Mouse (Mus musculus): ENCODE results near the gene AC131692.1. TPM values are rescaled to one million over a fixed set of nuclear protein-coding genes. Genes with fewer than 3 reads are reported as not detected.

AC131692.1 gene
- polyA plus RNA-seq, 1 experiment from 2014 or later = not detected

DNA sequence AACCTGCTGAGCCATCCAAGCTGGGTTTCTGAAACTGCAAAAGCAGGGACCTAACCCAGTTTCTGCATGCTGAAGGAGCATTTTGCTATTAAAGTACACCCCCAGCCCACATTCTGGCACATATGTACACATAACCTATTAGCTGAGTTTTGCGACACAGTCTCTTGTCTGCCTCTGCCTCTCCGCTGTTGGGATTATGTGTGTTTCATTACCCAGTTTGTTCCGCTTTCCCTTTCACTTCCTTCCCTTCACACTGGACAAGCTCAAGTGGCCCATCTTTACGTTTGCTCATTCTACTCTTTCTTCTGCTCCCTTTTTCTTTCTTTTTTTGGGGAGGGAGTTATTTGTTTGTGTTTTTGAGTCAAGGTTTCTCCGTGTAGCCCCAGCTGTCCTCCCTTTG, 20.3 kb upstream of the AC131692.1 start:
- Histone ChIP-seq H3K9me3 (ENCODE audit: control insufficient read depth, low read length) (no peaks in the 10 kb centered on the region), H3K4me1 (ENCODE audit: control insufficient read depth, insufficient read depth, low read length) (no peaks in the 10 kb centered on the region), H3K4me2 (ENCODE audit: low read depth, severe bottlenecking) (no peak overlapping the region), H3K9ac (ENCODE audit: low read length) (no peak overlapping the region), H3K4me3 (ENCODE audit: low read depth, low read length) (no peak overlapping the region), H3K27ac (replicated peaks; ENCODE audit: low read depth, low read length) (no peak overlapping the region), H3K36me3 (ENCODE audit: control insufficient read depth, insufficient read depth, low read length) (peaks cover 15% of the 10 kb centered on the region; the same call in 1 of the 2 replicates), H3K27me3 (ENCODE audit: control insufficient read depth, insufficient read depth, low read length) (no peaks in the 10 kb centered on the region)
- WGBS = 91% methylated on average over 5 of the region's 5 CpGs
- no peak for DNase-seq (ENCODE audit: low spot score)
- ATAC-seq (ENCODE audit: insufficient number of reproducible peaks, low FRiP score, low TSS enrichment, low read depth) = no peak

- H3K9ac ChIP-seq (ENCODE audit: low read length) = peak within 1 kb of the TSS; percentile 86
- H3K9me3 ChIP-seq (ENCODE audit: control insufficient read depth, low read length) = no peaks in the 10 kb centered on the region
- no peaks in the 10 kb centered on the region for H3K27me3 ChIP-seq (ENCODE audit: control insufficient read depth, insufficient read depth, low read length)
- ATAC-seq (ENCODE audit: insufficient number of reproducible peaks, low FRiP score, low TSS enrichment, low read depth) = peak; percentile 81
- H3K27ac ChIP-seq (replicated peaks; ENCODE audit: low read depth, low read length) = no peak within 1 kb of the TSS; the same call in 1 of the 2 replicates
- peak within 1 kb of the TSS; percentile 69 for H3K4me2 ChIP-seq (ENCODE audit: low read depth, severe bottlenecking)
- peaks cover 4% of the 10 kb centered on the region; the same call in 1 of the 2 replicates for H3K36me3 ChIP-seq (ENCODE audit: control insufficient read depth, insufficient read depth, low read length)
- 1% methylated on average over 33 of the region's 33 CpGs for WGBS
- no peaks in the 10 kb centered on the region for H3K4me1 ChIP-seq (ENCODE audit: control insufficient read depth, insufficient read depth, low read length)
- H3K4me3 ChIP-seq (ENCODE audit: low read depth, low read length) = peak within 1 kb of the TSS; percentile 62
- peak; percentile 88 for DNase-seq (ENCODE audit: low spot score)
These were observed 17.4 kb upstream of the AC131692.1 start, which contains the start of gene Vps51 for GRCm38 (mm10) chr19:6076564-6077393. TSS of gene Vps51 (minus strand) at chr19:6077231.

DNA sequence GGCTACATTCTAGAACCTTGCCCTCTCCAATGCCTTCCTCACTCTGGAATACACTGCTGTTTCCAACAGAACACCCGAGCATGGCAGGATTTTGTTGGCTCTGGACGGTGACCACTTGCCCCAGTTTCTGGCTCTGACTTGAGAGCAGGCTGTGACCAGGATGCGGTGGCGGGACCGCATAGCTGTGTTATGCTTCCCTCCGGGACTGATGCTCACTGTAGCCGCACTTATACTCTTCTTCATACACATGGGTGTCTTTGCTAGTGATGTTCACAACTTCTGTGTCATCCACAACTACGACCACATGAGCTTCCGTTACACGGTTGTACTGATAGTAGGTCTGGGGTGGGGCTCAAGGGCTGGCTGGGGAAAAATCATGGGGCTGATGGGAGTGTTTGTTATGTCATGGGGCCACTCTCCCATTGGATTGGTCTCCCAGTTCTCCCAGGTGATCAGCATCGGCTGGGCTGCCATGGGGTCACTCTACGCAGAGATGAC, 14.2 kb upstream of the AC131692.1 start, which contains the start of gene Tmem262:
Gene Tmem262, plus strand, starts transcription at position 51 of the 498 bp plus-strand sequence.
- H3K27ac ChIP-seq (replicated peaks; ENCODE audit: low read depth, low read length) = no peak within 1 kb of the TSS
- WGBS = 92% methylated on average over 12 of the region's 12 CpGs
- peaks cover 5% of the 10 kb centered on the region for H3K4me1 ChIP-seq (ENCODE audit: control insufficient read depth, insufficient read depth, low read length)
- no peaks in the 10 kb centered on the region for H3K9me3 ChIP-seq (ENCODE audit: control insufficient read depth, low read length)
- ATAC-seq (ENCODE audit: insufficient number of reproducible peaks, low FRiP score, low TSS enrichment, low read depth) = no peak
- no peak within 1 kb of the TSS for H3K4me2 ChIP-seq (ENCODE audit: low read depth, severe bottlenecking)
- no peak within 1 kb of the TSS for H3K4me3 ChIP-seq (ENCODE audit: low read depth, low read length)
- DNase-seq (ENCODE audit: low spot score) = no peak
- H3K36me3 ChIP-seq (ENCODE audit: control insufficient read depth, insufficient read depth, low read length) = peaks cover 5% of the 10 kb centered on the region
- no peak within 1 kb of the TSS for H3K9ac ChIP-seq (ENCODE audit: low read length)
- H3K27me3 ChIP-seq (ENCODE audit: control insufficient read depth, insufficient read depth, low read length) = no peaks in the 10 kb centered on the region

- WGBS = 87% methylated on average over 9 of the region's 9 CpGs
- DNase-seq (ENCODE audit: low spot score) (no peak), ATAC-seq (ENCODE audit: insufficient number of reproducible peaks, low FRiP score, low TSS enrichment, low read depth) (no peak)
- no peaks in the 10 kb centered on the region for H3K27me3 ChIP-seq (ENCODE audit: control insufficient read depth, insufficient read depth, low read length)
- H3K9ac ChIP-seq (ENCODE audit: low read length) = no peak within 1 kb of the TSS
- peaks cover 7% of the 10 kb centered on the region for H3K4me1 ChIP-seq (ENCODE audit: control insufficient read depth, insufficient read depth, low read length)
- no peak within 1 kb of the TSS for H3K4me3 ChIP-seq (ENCODE audit: low read depth, low read length)
- no peak within 1 kb of the TSS for H3K4me2 ChIP-seq (ENCODE audit: low read depth, severe bottlenecking)
- H3K27ac ChIP-seq (replicated peaks; ENCODE audit: low read depth, low read length) = no peak within 1 kb of the TSS
- no peaks in the 10 kb centered on the region for H3K9me3 ChIP-seq (ENCODE audit: control insufficient read depth, low read length)
- H3K36me3 ChIP-seq (ENCODE audit: control insufficient read depth, insufficient read depth, low read length) = peaks cover 5% of the 10 kb centered on the region
These were observed 12.1 kb upstream of the AC131692.1 start, which contains the start of gene Gm28374 for GRCm38 (mm10) chr19:6082156-6082555. TSS of gene Gm28374 (minus strand) at chr19:6082256.

- Histone ChIP-seq H3K4me1 (ENCODE audit: control insufficient read depth, insufficient read depth, low read length) (peaks cover 7% of the 10 kb centered on the region), H3K9ac (ENCODE audit: low read length) (peak within 1 kb of the TSS; percentile 76), H3K4me3 (ENCODE audit: low read depth, low read length) (peak within 1 kb of the TSS; percentile 81), H3K27me3 (ENCODE audit: control insufficient read depth, insufficient read depth, low read length) (no peaks in the 10 kb centered on the region), H3K36me3 (ENCODE audit: control insufficient read depth, insufficient read depth, low read length) (peaks cover 9% of the 10 kb centered on the region), H3K4me2 (ENCODE audit: low read depth, severe bottlenecking) (peak within 1 kb of the TSS; percentile 95), H3K9me3 (ENCODE audit: control insufficient read depth, low read length) (no peaks in the 10 kb centered on the region), H3K27ac (replicated peaks; ENCODE audit: low read depth, low read length) (0 out of 2 replicates have a peak within 1 kb of the TSS, but pooled peaks have one; percentile 18)
- WGBS = under 1% methylated on average over 58 of the region's 58 CpGs
- peak; percentile 69 for ATAC-seq (ENCODE audit: insufficient number of reproducible peaks, low FRiP score, low TSS enrichment, low read depth)
- DNase-seq (ENCODE audit: low spot score) = peak; percentile 98
These were observed 9.6 kb upstream of the AC131692.1 start, which contains the start of the genes Zfpl1 and Cdca5 for GRCm38 (mm10) chr19:6084478-6085248. TSS of gene Zfpl1 (minus strand) at chr19:6084956. TSS of gene Cdca5 (plus strand) at chr19:6084983.

DNA sequence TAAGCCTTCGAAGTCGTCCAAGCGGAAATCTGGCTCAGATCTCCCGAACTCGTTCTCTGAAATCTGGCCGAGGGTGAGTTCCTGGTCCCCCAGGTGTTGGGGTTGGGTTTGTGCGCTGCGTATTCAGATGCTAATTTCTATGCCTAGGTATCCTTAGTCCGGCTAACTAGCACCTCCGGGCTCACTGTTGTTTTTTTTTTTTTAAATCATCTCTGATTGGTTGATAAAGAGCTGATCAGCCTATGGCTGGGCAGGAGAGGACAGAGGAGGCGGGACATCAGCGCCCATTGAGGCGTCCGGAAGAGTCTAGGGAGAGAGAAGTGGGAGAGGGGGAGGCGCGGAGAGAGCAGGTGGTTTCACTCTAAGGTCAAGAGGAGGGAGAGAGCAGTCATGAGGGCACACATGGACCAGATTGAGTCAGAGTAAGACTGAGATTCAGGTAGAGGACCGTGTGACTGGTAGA, 8.8 kb upstream of the AC131692.1 start:
- under 1% methylated on average over 17 of the region's 17 CpGs for WGBS
- DNase-seq (ENCODE audit: low spot score) = peak; percentile 81

DNA sequence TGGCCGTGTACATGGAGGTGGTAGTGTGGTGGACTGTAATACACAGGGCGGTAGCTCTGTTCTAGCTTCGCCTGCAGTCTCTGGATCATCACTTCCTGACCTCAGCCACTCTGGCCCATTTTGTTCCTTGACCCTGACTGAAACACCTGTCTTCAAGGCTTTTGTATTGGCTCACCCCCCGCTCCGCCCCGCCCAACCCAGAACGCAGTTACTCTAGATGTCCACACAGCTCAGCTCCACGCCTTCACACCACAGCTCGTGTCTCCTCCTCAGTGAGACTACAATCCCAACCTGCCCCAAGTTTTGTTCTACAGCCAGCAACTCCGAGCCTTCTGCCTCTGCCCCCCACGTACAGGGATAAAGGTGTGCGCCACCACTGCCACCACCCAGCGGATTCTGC, 5.4 kb upstream of the AC131692.1 start:
- Histone ChIP-seq H3K36me3 (ENCODE audit: control insufficient read depth, insufficient read depth, low read length) (peaks cover 22% of the 10 kb centered on the region), H3K9me3 (ENCODE audit: control insufficient read depth, low read length) (no peaks in the 10 kb centered on the region), H3K27me3 (ENCODE audit: control insufficient read depth, insufficient read depth, low read length) (no peaks in the 10 kb centered on the region), H3K27ac (replicated peaks; ENCODE audit: low read depth, low read length) (no peak overlapping the region), H3K9ac (ENCODE audit: low read length) (no peak overlapping the region), H3K4me2 (ENCODE audit: low read depth, severe bottlenecking) (no peak overlapping the region), H3K4me3 (ENCODE audit: low read depth, low read length) (no peak overlapping the region), H3K4me1 (ENCODE audit: control insufficient read depth, insufficient read depth, low read length) (peaks cover 4% of the 10 kb centered on the region)
- WGBS = 94% methylated on average over 13 of the region's 13 CpGs
- DNase-seq (ENCODE audit: low spot score) (no peak), ATAC-seq (ENCODE audit: insufficient number of reproducible peaks, low FRiP score, low TSS enrichment, low read depth) (no peak)

More for the DNA sequence above, 8.8 kb upstream of the AC131692.1 start:
- peak overlapping the region; percentile 76 for H3K9ac ChIP-seq (ENCODE audit: low read length)
- H3K27ac ChIP-seq (replicated peaks; ENCODE audit: low read depth, low read length) = no peak overlapping the region
- H3K4me1 ChIP-seq (ENCODE audit: control insufficient read depth, insufficient read depth, low read length) = peaks cover 7% of the 10 kb centered on the region
- peak overlapping the region; percentile 95 for H3K4me2 ChIP-seq (ENCODE audit: low read depth, severe bottlenecking)
- H3K4me3 ChIP-seq (ENCODE audit: low read depth, low read length) = peak overlapping the region; percentile 81
- H3K9me3 ChIP-seq (ENCODE audit: control insufficient read depth, low read length) = no peaks in the 10 kb centered on the region
- H3K36me3 ChIP-seq (ENCODE audit: control insufficient read depth, insufficient read depth, low read length) = peaks cover 15% of the 10 kb centered on the region
- ATAC-seq (ENCODE audit: insufficient number of reproducible peaks, low FRiP score, low TSS enrichment, low read depth) = peak; percentile 76
- H3K27me3 ChIP-seq (ENCODE audit: control insufficient read depth, insufficient read depth, low read length) = no peaks in the 10 kb centered on the region

DNA sequence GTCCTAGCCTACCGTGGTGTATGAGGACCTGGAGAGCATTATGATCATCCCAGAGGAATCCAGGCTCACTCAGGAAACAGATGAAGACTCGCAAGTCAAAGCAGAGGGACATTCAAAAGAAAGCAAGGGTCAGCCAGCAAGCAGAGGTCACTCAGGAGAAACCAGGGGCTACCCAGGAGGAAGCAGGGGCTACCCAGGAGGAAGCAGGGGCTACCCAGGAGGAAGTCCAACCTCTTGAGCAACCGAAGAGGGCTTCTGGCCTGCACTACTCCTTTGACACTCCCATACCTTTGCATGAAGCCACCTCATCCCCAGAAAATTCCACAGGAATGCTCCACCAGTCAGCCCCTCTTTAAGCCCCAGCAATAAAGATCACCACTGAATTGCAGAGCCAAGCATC, 3.6 kb downstream of the AC131692.1 start:
- no peaks in the 10 kb centered on the region for H3K27me3 ChIP-seq (ENCODE audit: control insufficient read depth, insufficient read depth, low read length)
- no peaks in the 10 kb centered on the region for H3K4me1 ChIP-seq (ENCODE audit: control insufficient read depth, insufficient read depth, low read length)
- no peak for ATAC-seq (ENCODE audit: insufficient number of reproducible peaks, low FRiP score, low TSS enrichment, low read depth)
- no peaks in the 10 kb centered on the region for H3K9me3 ChIP-seq (ENCODE audit: control insufficient read depth, low read length)
- no peak for DNase-seq (ENCODE audit: low spot score)
- H3K36me3 ChIP-seq (ENCODE audit: control insufficient read depth, insufficient read depth, low read length) = peaks cover 12% of the 10 kb centered on the region
- no peak overlapping the region for H3K4me3 ChIP-seq (ENCODE audit: low read depth, low read length)
- 91% methylated on average over 3 of the region's 3 CpGs for WGBS
- no peak overlapping the region for H3K27ac ChIP-seq (replicated peaks; ENCODE audit: low read depth, low read length)
- no peak overlapping the region for H3K4me2 ChIP-seq (ENCODE audit: low read depth, severe bottlenecking)
- no peak overlapping the region for H3K9ac ChIP-seq (ENCODE audit: low read length)
